Mouse (Mus musculus): ENCODE measurements at regions not wholly inside any gene's neighbourhood (a gene's known extent, or its start where the extent isn't known, plus 50 kb on each side); places are given as distances from the start of the nearest gene placed in this dataset.

GRCm38 (mm10) chr1:128765142-128765541, 173.0 kb upstream of the Cxcr4 start:
- H3K36me3 ChIP-seq (ENCODE audit: control insufficient read depth, insufficient read depth, low read length, poor library complexity, severe bottlenecking): no peaks in the 10 kb centered on the region
- no peak overlapping the region for H3K27ac ChIP-seq (ENCODE audit: insufficient read depth, low read length)
- no peaks in the 10 kb centered on the region for H3K4me1 ChIP-seq (ENCODE audit: control insufficient read depth, insufficient read depth, low read length)
- no peaks in the 10 kb centered on the region for H3K9me3 ChIP-seq (replicated peaks; ENCODE audit: control insufficient read depth, insufficient read depth, low read length, poor library complexity, severe bottlenecking)
- no peak for TF ChIP-seq POLR2A (IDR thresholded peaks at IDR 0.05; ENCODE audit: insufficient read depth, low read length)
- TF ChIP-seq CTCF (IDR thresholded peaks at IDR 0.05; ENCODE audit: low read depth, low read length): no peak
- TF ChIP-seq EP300 (IDR thresholded peaks at IDR 0.05; ENCODE audit: insufficient read depth, low read depth, low read length): no peak
- no peaks in the 10 kb centered on the region for H3K27me3 ChIP-seq (ENCODE audit: control insufficient read depth, insufficient read depth, low read length, poor library complexity, severe bottlenecking)
- H3K9ac ChIP-seq (ENCODE audit: low read depth, poor library complexity, severe bottlenecking): no peak overlapping the region
- H3K4me3 ChIP-seq (ENCODE audit: low read depth, low read length): no peak overlapping the region

GRCm38 (mm10) chr1:128762854-128763253, 170.8 kb upstream of the Cxcr4 start:
- H3K27me3 ChIP-seq (ENCODE audit: control insufficient read depth, insufficient read depth, low read length, poor library complexity, severe bottlenecking): no peaks in the 10 kb centered on the region
- no peak overlapping the region for H3K4me3 ChIP-seq (ENCODE audit: low read depth, low read length)
- H3K9me3 ChIP-seq (replicated peaks; ENCODE audit: control insufficient read depth, insufficient read depth, low read length, poor library complexity, severe bottlenecking): no peaks in the 10 kb centered on the region
- H3K27ac ChIP-seq (ENCODE audit: insufficient read depth, low read length): no peak overlapping the region
- TF ChIP-seq CTCF (IDR thresholded peaks at IDR 0.05; ENCODE audit: low read depth, low read length) (no peak), EP300 (IDR thresholded peaks at IDR 0.05; ENCODE audit: insufficient read depth, low read depth, low read length) (no peak), POLR2A (IDR thresholded peaks at IDR 0.05; ENCODE audit: insufficient read depth, low read length) (no peak)
- no peaks in the 10 kb centered on the region for H3K36me3 ChIP-seq (ENCODE audit: control insufficient read depth, insufficient read depth, low read length, poor library complexity, severe bottlenecking)
- H3K9ac ChIP-seq (ENCODE audit: low read depth, poor library complexity, severe bottlenecking): no peak overlapping the region
- H3K4me1 ChIP-seq (ENCODE audit: control insufficient read depth, insufficient read depth, low read length): no peaks in the 10 kb centered on the region

GRCm38 (mm10) chr1:128762076-128762475, 170.0 kb upstream of the Cxcr4 start:
- no peaks in the 10 kb centered on the region for H3K4me1 ChIP-seq (ENCODE audit: control insufficient read depth, insufficient read depth, low read length)
- H3K27me3 ChIP-seq (ENCODE audit: control insufficient read depth, insufficient read depth, low read length, poor library complexity, severe bottlenecking): no peaks in the 10 kb centered on the region
- H3K4me3 ChIP-seq (ENCODE audit: low read depth, low read length): no peak overlapping the region
- no peak overlapping the region for H3K27ac ChIP-seq (ENCODE audit: insufficient read depth, low read length)
- no peaks in the 10 kb centered on the region for H3K36me3 ChIP-seq (ENCODE audit: control insufficient read depth, insufficient read depth, low read length, poor library complexity, severe bottlenecking)
- H3K9me3 ChIP-seq (replicated peaks; ENCODE audit: control insufficient read depth, insufficient read depth, low read length, poor library complexity, severe bottlenecking): no peaks in the 10 kb centered on the region
- H3K9ac ChIP-seq (ENCODE audit: low read depth, poor library complexity, severe bottlenecking): no peak overlapping the region
- TF ChIP-seq CTCF (IDR thresholded peaks at IDR 0.05; ENCODE audit: low read depth, low read length): no peak
- TF ChIP-seq EP300 (IDR thresholded peaks at IDR 0.05; ENCODE audit: insufficient read depth, low read depth, low read length): no peak
- no peak for TF ChIP-seq POLR2A (IDR thresholded peaks at IDR 0.05; ENCODE audit: insufficient read depth, low read length)

- Histone ChIP-seq H3K36me3 (ENCODE audit: control insufficient read depth, insufficient read depth, low read length, poor library complexity, severe bottlenecking) (no peaks in the 10 kb centered on the region), H3K9ac (ENCODE audit: low read depth, poor library complexity, severe bottlenecking) (no peak overlapping the region), H3K4me3 (ENCODE audit: low read depth, low read length) (no peak overlapping the region), H3K9me3 (replicated peaks; ENCODE audit: control insufficient read depth, insufficient read depth, low read length, poor library complexity, severe bottlenecking) (no peaks in the 10 kb centered on the region), H3K4me1 (ENCODE audit: control insufficient read depth, insufficient read depth, low read length) (no peaks in the 10 kb centered on the region), H3K27me3 (ENCODE audit: control insufficient read depth, insufficient read depth, low read length, poor library complexity, severe bottlenecking) (no peaks in the 10 kb centered on the region), H3K27ac (ENCODE audit: insufficient read depth, low read length) (no peak overlapping the region)
- no peak for TF ChIP-seq EP300 (IDR thresholded peaks at IDR 0.05; ENCODE audit: insufficient read depth, low read depth, low read length)
- TF ChIP-seq POLR2A (IDR thresholded peaks at IDR 0.05; ENCODE audit: insufficient read depth, low read length): no peak
- TF ChIP-seq CTCF (IDR thresholded peaks at IDR 0.05; ENCODE audit: low read depth, low read length): no peak
Observed at GRCm38 (mm10) chr1:128758802-128759481, 166.8 kb upstream of the Cxcr4 start.

- Histone ChIP-seq H3K27ac (ENCODE audit: insufficient read depth, low read length) (no peak overlapping the region), H3K9me3 (replicated peaks; ENCODE audit: control insufficient read depth, insufficient read depth, low read length, poor library complexity, severe bottlenecking) (no peaks in the 10 kb centered on the region), H3K36me3 (ENCODE audit: control insufficient read depth, insufficient read depth, low read length, poor library complexity, severe bottlenecking) (no peaks in the 10 kb centered on the region), H3K4me3 (ENCODE audit: low read depth, low read length) (no peak overlapping the region), H3K9ac (ENCODE audit: low read depth, poor library complexity, severe bottlenecking) (no peak overlapping the region), H3K27me3 (ENCODE audit: control insufficient read depth, insufficient read depth, low read length, poor library complexity, severe bottlenecking) (no peaks in the 10 kb centered on the region), H3K4me1 (ENCODE audit: control insufficient read depth, insufficient read depth, low read length) (no peaks in the 10 kb centered on the region)
- TF ChIP-seq EP300 (IDR thresholded peaks at IDR 0.05; ENCODE audit: insufficient read depth, low read depth, low read length) (no peak), CTCF (IDR thresholded peaks at IDR 0.05; ENCODE audit: low read depth, low read length) (no peak), POLR2A (IDR thresholded peaks at IDR 0.05; ENCODE audit: insufficient read depth, low read length) (no peak)
Observed at GRCm38 (mm10) chr1:128758294-128758801, 166.3 kb upstream of the Cxcr4 start.

- Histone ChIP-seq H3K4me1 (ENCODE audit: control insufficient read depth, insufficient read depth, low read length) (no peaks in the 10 kb centered on the region), H3K9me3 (replicated peaks; ENCODE audit: control insufficient read depth, insufficient read depth, low read length, poor library complexity, severe bottlenecking) (no peaks in the 10 kb centered on the region), H3K27me3 (ENCODE audit: control insufficient read depth, insufficient read depth, low read length, poor library complexity, severe bottlenecking) (no peaks in the 10 kb centered on the region), H3K9ac (ENCODE audit: low read depth, poor library complexity, severe bottlenecking) (no peak overlapping the region), H3K27ac (ENCODE audit: insufficient read depth, low read length) (no peak overlapping the region), H3K4me3 (ENCODE audit: low read depth, low read length) (no peak overlapping the region), H3K36me3 (ENCODE audit: control insufficient read depth, insufficient read depth, low read length, poor library complexity, severe bottlenecking) (no peaks in the 10 kb centered on the region)
- TF ChIP-seq POLR2A (IDR thresholded peaks at IDR 0.05; ENCODE audit: insufficient read depth, low read length) (no peak), EP300 (IDR thresholded peaks at IDR 0.05; ENCODE audit: insufficient read depth, low read depth, low read length) (no peak), CTCF (IDR thresholded peaks at IDR 0.05; ENCODE audit: low read depth, low read length) (no peak)
Observed at GRCm38 (mm10) chr1:128753427-128754012, 161.4 kb upstream of the Cxcr4 start.

Measured in ES-Bruce4 (cell line).